Mouse (Mus musculus): ENCODE results near the gene Exoc7. TPM values are rescaled to one million over a fixed set of nuclear protein-coding genes. Genes with fewer than 3 reads are reported as not detected.

Gene Exoc7
- polyA plus RNA-seq, 1 experiment, result 31.5 TPM

- TF ChIP-seq MAX (IDR thresholded peaks at IDR 0.05), result no peak
- no peak for TF ChIP-seq MYOG (IDR thresholded peaks at IDR 0.05; ENCODE audit: control insufficient read depth, extremely low read depth, insufficient read length)
- no peak for TF ChIP-seq FOSL1 (IDR thresholded peaks at IDR 0.05; ENCODE audit: insufficient read depth, low read length, poor library complexity, severe bottlenecking)
- TF ChIP-seq CEBPB (IDR thresholded peaks at IDR 0.05; ENCODE audit: low read depth), result no peak
- no peak for TF ChIP-seq MYOD1 (IDR thresholded peaks at IDR 0.05; ENCODE audit: control insufficient read depth, insufficient read length, low read depth)
- Histone ChIP-seq H3ac (ENCODE audit: control insufficient read depth, insufficient read length, low read depth) (no peak overlapping the region), H3K4me3 (ENCODE audit: insufficient read depth, poor library complexity, severe bottlenecking) (no peak overlapping the region), H3K79me3 (ENCODE audit: low read depth) (peaks cover 13% of the 10 kb centered on the region), H3K27me3 (ENCODE audit: control insufficient read depth, insufficient read depth, insufficient read length) (no peaks in the 10 kb centered on the region), H3K79me2 (ENCODE audit: control insufficient read depth, insufficient read depth) (peaks cover 21% of the 10 kb centered on the region), H3K36me3 (ENCODE audit: control insufficient read depth, insufficient read depth) (peaks cover 99% of the 10 kb centered on the region)
Measured at GRCm38 (mm10) chr11:116265352-116265751, 41.7 kb downstream of the Exoc7 start.

- Histone ChIP-seq H3K36me3 (ENCODE audit: control insufficient read depth, insufficient read depth) (peaks cover 83% of the 10 kb centered on the region), H3K79me2 (ENCODE audit: control insufficient read depth, insufficient read depth) (peaks cover 30% of the 10 kb centered on the region), H3K79me3 (ENCODE audit: low read depth) (peaks cover 9% of the 10 kb centered on the region), H3ac (ENCODE audit: control insufficient read depth, insufficient read length, low read depth) (no peak overlapping the region), H3K27me3 (ENCODE audit: control insufficient read depth, insufficient read depth, insufficient read length) (no peaks in the 10 kb centered on the region), H3K4me3 (ENCODE audit: insufficient read depth, poor library complexity, severe bottlenecking) (no peak overlapping the region)
- TF ChIP-seq CTCF (IDR thresholded peaks at IDR 0.05; ENCODE audit: control insufficient read depth, insufficient read depth, insufficient read length), result no peak
- peak; percentile 59 for TF ChIP-seq CEBPB (IDR thresholded peaks at IDR 0.05; ENCODE audit: low read depth)
Measured at GRCm38 (mm10) chr11:116260259-116260658, 46.8 kb downstream of the Exoc7 start.

- no peaks in the 10 kb centered on the region for H3K27me3 ChIP-seq (ENCODE audit: control insufficient read depth, insufficient read depth, insufficient read length)
- no peak for TF ChIP-seq CTCF (IDR thresholded peaks at IDR 0.05; ENCODE audit: control insufficient read depth, insufficient read depth, insufficient read length)
- no peak for TF ChIP-seq USF1 (IDR thresholded peaks at IDR 0.05; ENCODE audit: low read depth)
- TF ChIP-seq MYOD1 (IDR thresholded peaks at IDR 0.05; ENCODE audit: control insufficient read depth, insufficient read length, low read depth), result peak; percentile 57
- TF ChIP-seq MAX (IDR thresholded peaks at IDR 0.05), result peak; percentile 10
- TF ChIP-seq CEBPB (IDR thresholded peaks at IDR 0.05; ENCODE audit: low read depth), result no peak
- no peak for TF ChIP-seq MYOG (IDR thresholded peaks at IDR 0.05; ENCODE audit: control insufficient read depth, extremely low read depth, insufficient read length)
- TF ChIP-seq FOSL1 (IDR thresholded peaks at IDR 0.05; ENCODE audit: insufficient read depth, low read length, poor library complexity, severe bottlenecking), result no peak
- H3ac ChIP-seq (ENCODE audit: control insufficient read depth, insufficient read length, low read depth), result no peak overlapping the region
- H3K36me3 ChIP-seq (ENCODE audit: control insufficient read depth, insufficient read depth), result peaks cover 80% of the 10 kb centered on the region
- peaks cover 9% of the 10 kb centered on the region for H3K79me3 ChIP-seq (ENCODE audit: low read depth)
- peaks cover 34% of the 10 kb centered on the region for H3K79me2 ChIP-seq (ENCODE audit: control insufficient read depth, insufficient read depth)
- H3K4me3 ChIP-seq (ENCODE audit: insufficient read depth, poor library complexity, severe bottlenecking), result no peak overlapping the region
Measured at GRCm38 (mm10) chr11:116259461-116259860, 47.6 kb downstream of the Exoc7 start.

GRCm38 (mm10) chr11:116255982-116256675, 50.9 kb downstream of the Exoc7 start:
- TF ChIP-seq CTCF (IDR thresholded peaks at IDR 0.05; ENCODE audit: control insufficient read depth, insufficient read depth, insufficient read length) (no peak), MAX (IDR thresholded peaks at IDR 0.05) (peak; percentile 76), MYOG (IDR thresholded peaks at IDR 0.05; ENCODE audit: control insufficient read depth, extremely low read depth, insufficient read length) (no peak), FOSL1 (IDR thresholded peaks at IDR 0.05; ENCODE audit: insufficient read depth, low read length, poor library complexity, severe bottlenecking) (peak; percentile 55), MYOD1 (IDR thresholded peaks at IDR 0.05; ENCODE audit: control insufficient read depth, insufficient read length, low read depth) (no peak), USF1 (IDR thresholded peaks at IDR 0.05; ENCODE audit: low read depth) (peak; percentile 27), CEBPB (IDR thresholded peaks at IDR 0.05; ENCODE audit: low read depth) (no peak)
- Histone ChIP-seq H3ac (ENCODE audit: control insufficient read depth, insufficient read length, low read depth) (peak overlapping the region; percentile 19), H3K79me2 (ENCODE audit: control insufficient read depth, insufficient read depth) (peaks cover 34% of the 10 kb centered on the region), H3K4me3 (ENCODE audit: insufficient read depth, poor library complexity, severe bottlenecking) (no peak overlapping the region), H3K27me3 (ENCODE audit: control insufficient read depth, insufficient read depth, insufficient read length) (no peaks in the 10 kb centered on the region), H3K79me3 (ENCODE audit: low read depth) (peaks cover 9% of the 10 kb centered on the region), H3K36me3 (ENCODE audit: control insufficient read depth, insufficient read depth) (peaks cover 77% of the 10 kb centered on the region)

- Histone ChIP-seq H3K79me2 (ENCODE audit: control insufficient read depth, insufficient read depth) (peaks cover 34% of the 10 kb centered on the region), H3K4me3 (ENCODE audit: insufficient read depth, poor library complexity, severe bottlenecking) (no peak overlapping the region), H3K27me3 (ENCODE audit: control insufficient read depth, insufficient read depth, insufficient read length) (no peaks in the 10 kb centered on the region), H3ac (ENCODE audit: control insufficient read depth, insufficient read length, low read depth) (peak overlapping the region; percentile 34), H3K79me3 (ENCODE audit: low read depth) (peaks cover 9% of the 10 kb centered on the region), H3K36me3 (ENCODE audit: control insufficient read depth, insufficient read depth) (peaks cover 75% of the 10 kb centered on the region)
- TF ChIP-seq MYOD1 (IDR thresholded peaks at IDR 0.05; ENCODE audit: control insufficient read depth, insufficient read length, low read depth), result no peak
- no peak for TF ChIP-seq CTCF (IDR thresholded peaks at IDR 0.05; ENCODE audit: control insufficient read depth, insufficient read depth, insufficient read length)
- TF ChIP-seq USF1 (IDR thresholded peaks at IDR 0.05; ENCODE audit: low read depth), result no peak
- no peak for TF ChIP-seq MAX (IDR thresholded peaks at IDR 0.05)
- TF ChIP-seq MYOG (IDR thresholded peaks at IDR 0.05; ENCODE audit: control insufficient read depth, extremely low read depth, insufficient read length), result no peak
- no peak for TF ChIP-seq FOSL1 (IDR thresholded peaks at IDR 0.05; ENCODE audit: insufficient read depth, low read length, poor library complexity, severe bottlenecking)
- no peak for TF ChIP-seq CEBPB (IDR thresholded peaks at IDR 0.05; ENCODE audit: low read depth)
Measured at GRCm38 (mm10) chr11:116255090-116255981, 51.7 kb downstream of the Exoc7 start.
